Mouse (Mus musculus): ENCODE data around the gene Rnf207. TPM values are rescaled to one million over a fixed set of nuclear protein-coding genes. Genes with fewer than 3 reads are reported as not detected.

The Rnf207 gene
- total RNA-seq, 2 experiments from 2014 or later: 8.7 to 11.1 TPM

GRCm38 (mm10) chr4:152277916-152278315 is 40.9 kb downstream of the Rnf207 start:
- intact Hi-C loops (cut with DNase I): no loop called here
- DNase-seq (ENCODE audit: low spot score in 2 of 2): no peak

DNA sequence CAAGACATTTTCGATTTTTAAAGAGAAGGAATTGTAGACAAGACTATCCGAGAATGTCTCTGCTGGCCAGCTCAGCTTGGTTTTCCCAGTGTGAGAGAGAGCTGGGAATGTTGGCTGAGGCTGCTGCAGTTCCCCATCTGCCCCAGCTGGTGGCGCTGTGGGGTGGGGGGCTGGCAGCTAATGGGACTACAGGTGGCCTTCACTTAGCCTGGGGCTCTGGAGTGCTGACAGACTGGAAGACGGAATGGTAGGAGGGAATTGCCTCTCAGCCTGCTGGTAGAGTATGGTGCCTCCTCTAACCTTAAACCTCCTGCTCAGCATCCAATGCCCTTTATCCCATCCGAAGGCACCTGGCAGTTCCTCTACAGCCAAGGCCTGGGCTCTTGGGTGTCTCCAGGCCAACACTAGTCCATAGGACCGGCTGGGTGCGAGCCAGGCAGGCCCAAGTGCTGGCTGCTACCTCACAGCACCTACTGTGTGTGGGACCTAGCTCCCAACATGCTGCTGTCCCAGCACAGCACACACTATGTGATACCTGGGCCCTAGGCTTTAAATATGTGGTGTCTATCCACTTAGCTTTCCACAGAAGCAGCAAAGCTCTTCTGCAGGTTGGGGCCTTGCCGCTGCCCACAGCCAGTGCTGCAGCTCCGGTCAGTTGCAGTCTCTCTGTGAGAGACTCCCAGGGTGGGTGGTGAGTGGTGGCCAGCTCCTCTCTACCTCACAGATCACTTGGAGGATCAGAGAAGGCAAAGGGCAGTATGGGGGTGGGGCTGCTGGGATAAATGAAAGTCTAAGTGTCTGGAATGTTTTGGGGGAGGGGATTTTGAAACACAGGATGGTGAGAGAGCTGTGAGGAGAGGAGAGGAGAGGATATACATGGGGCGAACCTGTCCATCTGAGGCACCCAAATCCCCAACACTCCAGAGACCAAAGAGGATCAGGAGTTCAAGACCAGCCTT is 42.1 kb downstream of the Rnf207 start:
- intact Hi-C loops (cut with DNase I): no loop called here
- no peak for DNase-seq (ENCODE audit: low spot score in 2 of 2)

DNA sequence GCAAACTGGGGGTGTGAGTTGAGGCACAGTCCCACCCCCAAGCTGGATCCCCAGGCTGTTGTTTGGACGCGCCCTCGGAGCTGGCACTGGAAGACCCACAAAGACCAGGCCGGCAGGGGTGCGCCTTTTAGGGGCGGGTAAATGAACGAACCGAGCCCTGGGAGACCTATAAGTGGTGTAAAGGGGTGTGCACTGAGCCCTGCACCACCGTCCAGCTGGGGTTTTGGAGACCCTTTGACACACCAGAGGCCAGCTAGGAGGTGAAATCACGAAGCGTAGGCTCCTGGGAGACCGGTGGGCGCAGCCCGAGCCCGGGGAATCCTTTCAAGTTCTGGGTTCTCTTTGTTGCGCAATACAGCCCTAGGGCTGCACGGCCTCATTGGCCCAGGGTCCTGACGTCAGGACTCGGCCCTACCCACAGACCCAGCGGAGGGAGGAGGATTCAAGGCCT is 44.1 kb downstream of the Rnf207 start:
- no peak for DNase-seq (ENCODE audit: low spot score in 2 of 2)
- intact Hi-C loops (cut with DNase I): no loop called here

GRCm38 (mm10) chr4:152273621-152274236 is 45.1 kb downstream of the Rnf207 start, which contains the start of gene Gpr153:
TSS of gene Gpr153 (plus strand) at chr4:152274232.
- peak in 1 of 2 experiments; percentile 58 for DNase-seq (ENCODE audit: low spot score in 2 of 2)
- intact Hi-C loops (cut with DNase I): no loop called here

DNA sequence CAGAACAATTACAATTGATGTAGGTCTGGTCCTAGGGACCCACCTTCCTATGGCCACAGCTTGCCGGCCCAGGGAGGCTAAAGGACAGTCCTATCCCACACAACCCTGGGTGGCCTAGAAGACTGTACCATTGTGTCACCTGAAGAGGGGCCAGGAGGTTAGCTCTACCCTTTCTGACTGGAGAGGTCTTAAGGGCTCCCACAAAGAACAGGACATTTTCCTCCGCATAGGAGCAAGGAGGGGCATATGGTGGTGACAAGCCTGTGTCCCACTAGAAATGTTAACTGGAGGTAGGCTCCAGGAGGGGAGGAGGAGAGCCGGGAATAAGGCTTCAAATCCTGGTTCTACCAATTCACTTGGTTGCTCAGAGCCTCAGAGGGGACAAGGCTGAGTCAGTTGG is 45.6 kb downstream of the Rnf207 start:
- no peak for DNase-seq (ENCODE audit: low spot score in 2 of 2)
- intact Hi-C loops (cut with DNase I): no loop called here

DNA sequence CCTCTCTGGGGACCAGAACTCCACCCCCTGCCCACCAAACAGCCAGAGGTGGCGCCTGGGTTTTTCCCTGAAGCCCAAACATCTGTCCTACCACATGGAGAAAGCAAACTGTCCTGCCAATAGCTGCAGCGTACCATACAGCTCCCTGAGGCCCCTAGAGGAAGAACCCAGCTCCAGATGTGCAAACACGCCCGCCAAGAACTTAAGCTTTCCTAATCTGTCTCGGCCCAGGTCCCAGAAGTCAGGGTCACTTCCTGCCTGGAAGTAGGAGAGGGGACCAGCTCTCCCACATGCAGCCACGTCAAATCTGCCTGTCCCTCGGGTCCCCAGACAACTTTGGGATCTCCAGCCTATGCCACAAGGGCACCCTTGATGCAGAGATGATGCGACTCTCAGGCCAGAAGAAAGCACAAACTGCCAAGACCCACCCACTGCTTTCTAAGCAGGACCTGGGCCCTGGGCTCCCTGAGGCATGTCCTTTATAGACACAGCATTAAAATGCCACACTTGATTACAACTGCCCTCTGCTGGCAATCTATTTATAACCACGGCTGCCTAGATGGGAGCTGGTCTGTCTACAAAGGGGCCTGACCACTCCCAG is 46.2 kb downstream of the Rnf207 start:
- intact Hi-C loops (cut with DNase I): no loop called here
- no peak for DNase-seq (ENCODE audit: low spot score in 2 of 2)

DNA sequence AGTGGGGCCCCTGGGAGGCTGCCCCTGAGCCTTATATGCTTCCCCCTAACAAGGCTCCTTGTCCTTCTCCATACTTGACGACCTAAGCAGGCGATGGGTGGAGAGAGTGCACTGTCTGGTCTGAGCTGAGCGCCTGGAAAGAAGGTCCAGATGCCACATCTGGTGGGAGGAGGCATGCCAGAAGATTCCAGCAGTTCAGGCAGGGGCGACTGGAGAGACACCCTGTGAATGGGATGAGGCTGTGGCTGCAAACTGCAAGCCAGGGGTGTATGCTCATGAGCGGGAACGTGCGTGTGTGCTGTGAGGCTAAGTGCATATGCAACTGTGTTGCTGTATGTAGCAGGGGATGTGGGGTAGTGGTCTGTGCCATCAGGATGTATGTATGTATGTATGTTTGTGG is 46.8 kb downstream of the Rnf207 start:
- intact Hi-C loops (cut with DNase I): no loop called here
- DNase-seq (ENCODE audit: low spot score in 2 of 2): no peak

DNA sequence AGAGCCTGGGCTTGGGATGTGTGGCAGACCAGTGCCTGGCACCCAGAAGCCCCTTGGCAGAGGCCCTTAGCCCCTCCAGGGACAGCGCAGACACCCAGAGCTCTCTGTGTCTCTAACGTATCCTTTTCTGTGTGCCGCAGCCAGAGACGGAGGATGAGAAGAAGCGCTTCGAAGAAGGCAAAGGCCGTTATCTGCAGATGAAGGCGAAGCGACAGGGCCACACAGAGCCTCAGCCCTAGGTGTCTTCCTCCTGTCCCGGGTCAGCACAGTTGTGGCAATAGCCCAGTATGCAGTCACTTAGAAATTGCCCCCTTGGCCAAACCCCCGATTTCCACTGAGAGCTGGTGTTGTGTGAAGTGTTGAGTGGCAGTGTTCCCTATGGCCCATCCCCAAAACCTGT is 47.5 kb downstream of the Rnf207 start:
- intact Hi-C loops (cut with DNase I): no loop called here
- no peak for DNase-seq (ENCODE audit: low spot score in 2 of 2)

- intact Hi-C loops (cut with DNase I): no loop called here
- no peak for DNase-seq (ENCODE audit: low spot score in 2 of 2)
Measured at GRCm38 (mm10) chr4:152270599-152270998, 48.2 kb downstream of the Rnf207 start.

DNA sequence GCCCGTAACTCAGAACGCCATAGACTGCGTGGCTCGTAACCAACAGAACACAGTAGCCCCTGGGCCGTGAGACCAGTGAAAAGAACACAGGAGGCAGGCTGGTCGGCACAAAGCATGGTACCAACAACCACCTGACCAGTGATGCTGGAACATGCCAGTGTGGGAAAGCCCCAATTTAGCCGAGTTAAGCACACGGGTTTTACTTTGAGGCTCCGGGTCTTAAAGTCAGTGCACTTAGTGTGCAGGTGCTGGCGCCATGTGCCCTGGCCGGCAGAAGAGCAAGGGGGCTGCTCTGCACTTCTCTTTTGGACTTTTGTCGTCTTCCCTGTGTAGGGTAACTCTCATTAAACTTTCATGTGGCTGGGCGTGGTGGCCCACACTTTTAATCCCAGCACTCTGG is 48.8 kb downstream of the Rnf207 start:
- intact Hi-C loops (cut with DNase I): no loop called here
- no peak for DNase-seq (ENCODE audit: low spot score in 2 of 2)

GRCm38 (mm10) chr4:152267748-152268369 is 50.9 kb downstream of the Rnf207 start:
- intact Hi-C loops (cut with DNase I): no loop called here

DNA sequence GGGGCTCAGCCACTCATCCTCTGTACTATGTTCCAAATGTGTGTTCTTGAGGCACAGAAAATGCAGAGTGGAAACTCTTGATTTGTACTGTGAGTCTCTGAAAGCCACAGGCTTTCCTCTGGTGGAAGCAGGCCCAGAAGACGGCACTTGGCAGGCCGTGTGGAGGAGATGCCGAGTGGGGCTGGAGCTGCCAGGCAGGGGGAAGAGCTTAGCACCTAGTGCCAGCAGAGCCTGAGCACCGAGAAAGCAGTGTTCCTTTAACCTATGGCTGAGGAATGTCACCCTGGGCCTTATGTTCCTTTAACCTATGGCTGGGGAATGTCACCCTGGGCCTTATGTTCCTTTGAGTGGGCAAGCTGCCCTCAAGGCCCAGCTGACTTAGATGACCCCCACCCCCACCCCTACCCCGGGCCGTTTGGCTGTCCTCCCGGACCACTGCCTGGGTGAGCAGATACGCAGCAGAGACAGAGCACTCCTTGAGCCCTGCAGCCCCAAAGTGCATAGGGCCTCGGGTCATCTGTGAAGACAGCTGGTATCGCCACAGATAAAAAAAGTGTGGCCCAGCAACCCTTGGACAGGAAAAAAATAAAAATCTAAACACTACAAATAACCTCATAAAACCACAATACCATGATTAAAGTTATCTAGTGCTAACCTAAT is 52.4 kb downstream of the Rnf207 start:
- intact Hi-C loops (cut with DNase I): no loop called here
- peak in 1 of 2 experiments; percentile 78 for DNase-seq (ENCODE audit: low spot score in 2 of 2)

More at GRCm38 (mm10) chr4:152267748-152268369, 50.9 kb downstream of the Rnf207 start:
- DNase-seq (ENCODE audit: low spot score in 2 of 2): no peak

GRCm38 (mm10) chr4:152265791-152266190 is 53.0 kb downstream of the Rnf207 start:
- intact Hi-C loops (cut with DNase I): no loop called here
- no peak for DNase-seq (ENCODE audit: low spot score in 2 of 2)

DNA sequence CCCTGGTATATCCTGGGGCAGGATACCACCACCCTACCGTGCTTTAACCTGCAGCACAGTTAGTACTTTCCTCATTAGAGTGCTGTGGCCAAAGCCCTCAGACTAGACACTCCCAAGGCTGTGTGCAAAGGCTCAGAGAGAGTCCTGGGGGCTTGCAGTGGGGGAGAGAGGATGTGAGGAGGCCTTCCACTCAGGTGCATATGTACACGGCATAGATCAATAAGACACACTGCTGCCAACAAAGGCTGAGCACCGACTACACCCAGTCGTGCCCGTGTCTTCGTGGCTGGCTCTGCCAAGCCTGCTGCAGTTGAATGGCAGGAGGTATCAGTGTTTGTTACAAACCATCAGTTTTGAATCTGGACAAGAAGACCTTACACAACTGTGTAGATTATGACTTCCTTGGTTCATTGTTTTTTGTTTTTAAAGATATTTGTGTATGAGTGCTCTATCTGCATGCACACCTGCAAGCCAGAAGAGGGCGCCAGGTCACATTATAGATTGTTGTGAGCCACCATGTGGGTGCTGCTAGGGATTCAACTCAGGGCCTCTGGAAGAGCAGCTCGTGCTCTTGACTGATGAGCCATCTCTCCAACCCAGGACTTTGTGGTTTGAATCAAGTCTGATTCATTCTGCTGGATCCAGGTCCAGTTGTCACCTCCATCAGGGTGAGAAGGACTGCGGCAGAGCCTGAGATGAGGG is 53.8 kb downstream of the Rnf207 start:
- intact Hi-C loops (cut with DNase I): no loop called here
- DNase-seq (ENCODE audit: low spot score in 2 of 2): no peak

GRCm38 (mm10) chr4:152264177-152264530 is 54.6 kb downstream of the Rnf207 start:
- intact Hi-C loops (cut with DNase I): no loop called here
- no peak for DNase-seq (ENCODE audit: low spot score in 2 of 2)

DNA sequence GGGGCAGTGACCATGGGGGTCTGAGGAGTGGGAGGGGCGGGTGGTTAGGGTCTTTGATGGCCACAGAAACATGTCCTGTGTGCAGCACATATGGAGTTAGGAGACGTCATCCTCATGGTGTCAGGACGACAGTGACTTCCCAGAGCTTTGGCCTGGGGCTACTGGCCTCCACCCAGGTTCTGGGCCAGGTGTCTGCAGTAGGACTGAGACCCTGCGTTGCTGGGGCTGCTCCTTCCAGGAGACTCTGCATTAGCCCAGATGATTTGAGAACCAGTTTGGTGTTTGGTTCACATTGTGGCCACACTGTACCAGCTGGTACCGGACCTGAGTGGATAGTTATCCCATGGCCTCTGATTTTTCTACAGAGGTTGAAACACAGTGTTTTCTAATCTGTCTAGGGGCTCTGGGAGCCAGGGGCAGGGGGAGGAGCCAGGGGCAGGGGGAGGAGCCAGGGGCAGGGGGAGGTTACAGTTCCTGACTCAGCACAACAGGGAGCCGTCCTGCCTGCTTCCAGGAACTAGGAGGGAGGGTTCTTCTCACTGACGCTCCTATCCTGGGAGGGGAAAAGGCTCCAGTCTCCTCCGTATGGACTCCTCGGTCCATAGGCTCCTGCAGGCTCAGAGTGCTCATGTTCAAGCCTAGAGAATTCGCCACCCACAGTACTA is 55.1 kb downstream of the Rnf207 start:
- intact Hi-C loops (cut with DNase I): no loop called here
- DNase-seq (ENCODE audit: low spot score in 2 of 2): no peak

GRCm38 (mm10) chr4:152263089-152263488 is 55.7 kb downstream of the Rnf207 start:
- DNase-seq (ENCODE audit: low spot score in 2 of 2): no peak
- intact Hi-C loops (cut with DNase I): no loop called here

GRCm38 (mm10) chr4:152262187-152262586 is 56.6 kb downstream of the Rnf207 start:
- DNase-seq (ENCODE audit: low spot score in 2 of 2): no peak
- intact Hi-C loops (cut with DNase I): no loop called here
